Comparison of ENCODE assay signal across 21 mouse cellular contexts in genomic region chr14:117777866-117778500, GRCm38 (mm10).
DNase-seq lines count a peak whose midpoint lies in the region; ATAC-seq and TF ChIP-seq lines count a peak whose summit lies in the region.
"Had no signal": no experiment of that assay in that cellular context is flagged by ENCODE, and none has a peak within 500 bp of the region (broad histone marks: within the 10 kb centered on the region; RNA-seq: fewer than 3 reads in every experiment).

No protein-coding gene starts in this region.

- TF ChIP-seq CTCF in midbrain, postnatal 0 days (IDR thresholded peaks at IDR 0.05) = no peak

- H3K36me3 ChIP-seq in forebrain, embryonic 14.5 days (ENCODE audit: control insufficient read depth, insufficient read depth, low read length) = no peaks in the 10 kb centered on the region
- no peaks in the 10 kb centered on the region for H3K36me3 ChIP-seq in forebrain, embryonic 10.5 days (replicated peaks)
- no peaks in the 10 kb centered on the region for H3K36me3 ChIP-seq in midbrain, embryonic 13.5 days
- H3K36me3 ChIP-seq in midbrain, postnatal 0 days (ENCODE audit: insufficient read depth, low read length) = no peaks in the 10 kb centered on the region
- no peaks in the 10 kb centered on the region for H3K36me3 ChIP-seq in hindbrain, embryonic 13.5 days
- H3K36me3 ChIP-seq in neural tube, embryonic 14.5 days (ENCODE audit: control insufficient read depth, insufficient read depth, low read length) = no peaks in the 10 kb centered on the region
- H3K36me3 ChIP-seq: heart, embryonic 12.5 days; liver, embryonic 12.5 days; lung, embryonic 15.5 days; midbrain, embryonic 12.5 days had no signal

- WGBS in forebrain, embryonic 14.5 days = 74% methylated on average over 13 of the region's 13 CpGs
- WGBS in forebrain, embryonic 10.5 days = 91% methylated on average over 13 of the region's 13 CpGs
- WGBS in midbrain, embryonic 13.5 days = 82% methylated on average over 13 of the region's 13 CpGs
- 78% methylated on average over 13 of the region's 13 CpGs for WGBS in midbrain, postnatal 0 days
- whole genome bisulfite sequencing in hindbrain, embryonic 13.5 days = 49% methylated on average over 13 of the region's 13 CpGs
- 40% methylated on average over 13 of the region's 13 CpGs for WGBS in neural tube, embryonic 14.5 days

- no peaks in the 10 kb centered on the region for H3K27me3 ChIP-seq in forebrain, embryonic 14.5 days (replicated peaks; ENCODE audit: control insufficient read depth, insufficient read depth, low read length)
- no peaks in the 10 kb centered on the region for H3K27me3 ChIP-seq in forebrain, embryonic 10.5 days (ENCODE audit: poor library complexity, severe bottlenecking)
- H3K27me3 ChIP-seq in midbrain, embryonic 13.5 days = no peaks in the 10 kb centered on the region
- H3K27me3 ChIP-seq in midbrain, postnatal 0 days (ENCODE audit: insufficient read depth, low read length) = no peaks in the 10 kb centered on the region
- H3K27me3 ChIP-seq in hindbrain, embryonic 13.5 days = no peaks in the 10 kb centered on the region
- H3K27me3 ChIP-seq in neural tube, embryonic 14.5 days (ENCODE audit: control insufficient read depth, insufficient read depth, low read length) = no peaks in the 10 kb centered on the region
- H3K27me3 ChIP-seq: CH12.LX; liver, embryonic 12.5 days; lung, embryonic 15.5 days; midbrain, embryonic 12.5 days had no signal

- H3K4me1 ChIP-seq in forebrain, embryonic 14.5 days (ENCODE audit: control insufficient read depth, insufficient read depth, low read length) = no peaks in the 10 kb centered on the region
- H3K4me1 ChIP-seq in forebrain, embryonic 10.5 days = peaks cover 22% of the 10 kb centered on the region
- H3K4me1 ChIP-seq in midbrain, embryonic 13.5 days (replicated peaks) = peaks cover 9% of the 10 kb centered on the region
- H3K4me1 ChIP-seq in midbrain, postnatal 0 days (ENCODE audit: insufficient read depth, low read length) = no peaks in the 10 kb centered on the region
- peaks cover 24% of the 10 kb centered on the region for H3K4me1 ChIP-seq in hindbrain, embryonic 13.5 days (replicated peaks)
- H3K4me1 ChIP-seq in neural tube, embryonic 14.5 days (ENCODE audit: control insufficient read depth, insufficient read depth, low read length) = 0 out of 2 replicates have a peak, but pooled peaks cover 4% of the 10 kb centered on the region
- H3K4me1 ChIP-seq: heart, embryonic 12.5 days; liver, embryonic 12.5 days; lung, embryonic 15.5 days had no signal

- no peak overlapping the region for H3K27ac ChIP-seq in forebrain, embryonic 14.5 days (ENCODE audit: low read depth, low read length)
- H3K27ac ChIP-seq in forebrain, embryonic 10.5 days = no peak overlapping the region
- no peak overlapping the region for H3K27ac ChIP-seq in midbrain, embryonic 13.5 days
- no peak overlapping the region for H3K27ac ChIP-seq in midbrain, postnatal 0 days (ENCODE audit: low read depth, low read length)
- peak overlapping the region; percentile 6; the same call in 1 of the 2 replicates for H3K27ac ChIP-seq in hindbrain, embryonic 13.5 days
- no peak overlapping the region for H3K27ac ChIP-seq in neural tube, embryonic 14.5 days (ENCODE audit: low read depth, low read length)
- H3K27ac ChIP-seq: gastrocnemius, adult 2 months; layer of hippocampus, adult 2 months; liver, embryonic 12.5 days; lung, embryonic 15.5 days; midbrain, embryonic 12.5 days had no signal

- peak; percentile 40; the same call in 1 of the 2 replicates for ATAC-seq in forebrain, embryonic 14.5 days
- peak; percentile 51 for ATAC-seq in midbrain, embryonic 13.5 days
- ATAC-seq in midbrain, postnatal 0 days (ENCODE audit: low FRiP score) = no peak
- peak; percentile 52; the same call in 1 of the 2 replicates for ATAC-seq in hindbrain, embryonic 13.5 days (ENCODE audit: low FRiP score)
- ATAC-seq in neural tube, embryonic 14.5 days (ENCODE audit: low read depth) = peak; percentile 73; the same call in 1 of the 2 replicates

- no peak overlapping the region for H3K9ac ChIP-seq in forebrain, embryonic 14.5 days (ENCODE audit: low read length)
- H3K9ac ChIP-seq in midbrain, embryonic 13.5 days (replicated peaks) = no peak overlapping the region
- no peak overlapping the region for H3K9ac ChIP-seq in midbrain, postnatal 0 days (replicated peaks; ENCODE audit: low read length, poor library complexity, severe bottlenecking)
- no peak overlapping the region for H3K9ac ChIP-seq in hindbrain, embryonic 13.5 days
- no peak overlapping the region for H3K9ac ChIP-seq in neural tube, embryonic 14.5 days (replicated peaks; ENCODE audit: low read depth, low read length)
- H3K9ac ChIP-seq: heart, embryonic 12.5 days; liver, embryonic 12.5 days; lung, embryonic 15.5 days; midbrain, embryonic 12.5 days had no signal

- H3K4me3 ChIP-seq in forebrain, embryonic 14.5 days (ENCODE audit: low read depth, low read length) = no peak overlapping the region
- no peak overlapping the region for H3K4me3 ChIP-seq in forebrain, embryonic 10.5 days
- H3K4me3 ChIP-seq in midbrain, embryonic 13.5 days (replicated peaks) = no peak overlapping the region
- no peak overlapping the region for H3K4me3 ChIP-seq in midbrain, postnatal 0 days (ENCODE audit: low read depth, low read length)
- H3K4me3 ChIP-seq in hindbrain, embryonic 13.5 days = no peak overlapping the region
- H3K4me3 ChIP-seq in neural tube, embryonic 14.5 days (ENCODE audit: low read depth, low read length) = no peak overlapping the region
- H3K4me3 ChIP-seq: gastrocnemius, adult 2 months; heart, embryonic 12.5 days; layer of hippocampus, adult 2 months; liver, embryonic 12.5 days; lung, embryonic 15.5 days; midbrain, embryonic 12.5 days; myocyte had no signal

- no peak for DNase-seq in forebrain, embryonic 14.5 days (ENCODE audit: low spot score)
- no peak for DNase-seq in forebrain, embryonic 10.5 days (ENCODE audit: extremely low spot score, low spot score)
- no peak for DNase-seq in midbrain, postnatal 0 days (ENCODE audit: low spot score)
- no peak for DNase-seq in Muller cell, postnatal 12 days (ENCODE audit: inconsistent ontology term)
- DNase-seq: cerebellum, adult 8-10 months; gastrocnemius, adult 2 months; heart, postnatal 14 days; kidney, adult 8-10 months; kidney, postnatal 14 days; layer of hippocampus, postnatal 36 days; thymus, postnatal 25 days had no signal

- H3K9me3 ChIP-seq in forebrain, embryonic 14.5 days (replicated peaks; ENCODE audit: control insufficient read depth, low read length) = no peaks in the 10 kb centered on the region
- H3K9me3 ChIP-seq in forebrain, embryonic 10.5 days = no peaks in the 10 kb centered on the region
- H3K9me3 ChIP-seq in midbrain, embryonic 13.5 days = no peaks in the 10 kb centered on the region
- no peaks in the 10 kb centered on the region for H3K9me3 ChIP-seq in midbrain, postnatal 0 days (ENCODE audit: low read length)
- no peaks in the 10 kb centered on the region for H3K9me3 ChIP-seq in hindbrain, embryonic 13.5 days
- H3K9me3 ChIP-seq in neural tube, embryonic 14.5 days (ENCODE audit: control insufficient read depth, low read length) = no peaks in the 10 kb centered on the region
- H3K9me3 ChIP-seq: heart, embryonic 12.5 days; liver, embryonic 12.5 days; lung, embryonic 15.5 days; midbrain, embryonic 12.5 days had no signal

- no peak overlapping the region for H3K4me2 ChIP-seq in forebrain, embryonic 14.5 days (ENCODE audit: low read length)
- no peak overlapping the region for H3K4me2 ChIP-seq in midbrain, embryonic 13.5 days (replicated peaks)
- H3K4me2 ChIP-seq in midbrain, postnatal 0 days (ENCODE audit: low read depth, low read length, poor library complexity, severe bottlenecking) = no peak overlapping the region
- no peak overlapping the region for H3K4me2 ChIP-seq in hindbrain, embryonic 13.5 days
- no peak overlapping the region for H3K4me2 ChIP-seq in neural tube, embryonic 14.5 days (ENCODE audit: low read depth, low read length)
- H3K4me2 ChIP-seq: heart, embryonic 12.5 days; liver, embryonic 12.5 days; lung, embryonic 15.5 days; midbrain, embryonic 12.5 days had no signal
